Mouse (Mus musculus) limb, embryonic 10.5 days (tissue): Measurements from ENCODE around the gene Gsdma2. TPM values are rescaled to one million over a fixed set of nuclear protein-coding genes. Genes with fewer than 3 reads are reported as not detected.
"Not testable (repeated sequence)": the region's sequence is repeated elsewhere in the genome, so short reads cannot be mapped to it uniquely, and the experiment has no call there.

ENCODE experiments used
- DNase-seq: peaks from one replicate; pipeline ENCODE4 v3.0.0-alpha.2; 2017; ENCODE audit warnings: low spot score
- H3K27ac ChIP-seq: fragments of 300-500 bp; sonication (generic); 2 replicates; pipeline ENCODE4 v1.5.1; 2016; ENCODE audit warnings: mild to moderate bottlenecking
- H3K27me3 ChIP-seq: fragments of 300-500 bp; sonication (generic); 2 replicates; pipeline ENCODE4 v1.6.1; 2016; ENCODE audit warnings: low read depth, mild to moderate bottlenecking; ENCODE audit not compliant: poor library complexity, severe bottlenecking
- H3K36me3 ChIP-seq: fragments of 300-500 bp; sonication (generic); 2 replicates; pipeline ENCODE4 v1.6.1; 2016; ENCODE audit warnings: mild to moderate bottlenecking, moderate library complexity
- H3K4me1 ChIP-seq: fragments of 300-500 bp; sonication (generic); 2 replicates; pipeline ENCODE4 v1.6.1; 2016
- H3K4me3 ChIP-seq: fragments of 300-500 bp; sonication (generic); 2 replicates; pipeline ENCODE4 v1.5.1; 2016; ENCODE audit warnings: mild to moderate bottlenecking, moderate library complexity
- H3K9me3 ChIP-seq: fragments of 300-500 bp; sonication (generic); replicated peaks from 2 replicates; pipeline ENCODE4 v1.6.1; 2016; ENCODE audit warnings: mild to moderate bottlenecking
- WGBS: fragments of 180-500 bp; shearing (Covaris S2); methylation state at CpG from one replicate; pipeline ENCODE4 v1.1.7; 2016; 5-methylcytosine and 5-hydroxymethylcytosine counted together
- polyA plus RNA-seq: library from polyadenylated mRNA; unstranded; fragments of >200 nt; fragmentation: Nextera tagmentation; extraction: Ambion mirVana; gene quantifications from 2 replicates; pipeline ENCODE4 v1.2.1, GENCODE M21; 2016

Gsdma2 gene
- not detected in 2 replicates for polyA plus RNA-seq

DNA sequence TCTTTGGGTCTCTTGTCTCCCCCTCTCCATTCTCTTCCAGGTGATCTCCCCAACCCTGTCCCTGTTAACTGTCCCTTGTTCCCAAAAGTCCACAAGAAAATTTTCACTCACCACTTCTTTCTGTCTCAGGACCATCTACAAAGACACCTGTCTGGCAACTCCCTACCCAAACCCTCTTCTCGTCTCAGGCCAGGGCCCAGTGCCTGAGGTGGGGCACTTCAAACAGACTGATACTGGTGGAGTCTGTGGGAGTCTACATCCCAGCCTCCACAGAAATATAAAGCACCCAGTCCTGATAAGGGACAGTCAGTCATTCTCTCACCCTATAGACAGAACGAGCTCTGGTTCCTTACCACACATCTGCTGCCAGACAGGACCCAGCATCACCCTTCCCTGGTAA lies at the start of gene Gsdma2:
TSS of gene Gsdma2 (plus strand) at position 301 of the 400 bp plus-strand sequence.
- H3K27ac ChIP-seq = no peak within 1 kb of the TSS
- no peak within 1 kb of the TSS for H3K4me3 ChIP-seq
- H3K36me3 ChIP-seq = no peaks in the 10 kb centered on the region
- WGBS = 74% methylated on average over 2 of the region's 2 CpGs
- H3K27me3 ChIP-seq = peaks cover 6% of the 10 kb centered on the region; the same call in 1 of the 2 replicates
- H3K4me1 ChIP-seq = no peaks in the 10 kb centered on the region
- no peaks in the 10 kb centered on the region for H3K9me3 ChIP-seq
- DNase-seq = no peak

DNA sequence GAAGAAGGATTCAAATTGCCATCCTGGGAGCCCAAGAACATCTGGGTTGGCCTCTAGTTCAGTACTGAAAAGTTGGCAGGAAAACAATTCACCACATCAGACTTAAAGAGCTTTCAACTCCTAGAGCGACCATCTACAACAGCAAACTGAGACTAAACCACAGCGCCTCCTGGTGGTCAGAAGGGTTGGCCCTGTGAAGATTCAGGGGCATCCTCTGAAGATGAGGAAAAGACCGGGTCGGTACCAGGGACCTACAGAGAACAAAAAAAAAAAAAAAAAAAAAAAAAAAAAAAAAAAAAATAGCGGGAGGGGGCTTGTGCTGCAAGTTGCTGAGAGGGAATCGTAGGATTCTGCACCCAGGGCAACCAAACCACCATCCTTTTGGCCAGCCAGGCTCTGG lies 49.2 kb upstream of the Gsdma2 start:
- peak; percentile 76 for DNase-seq
- Histone ChIP-seq H3K36me3 (no peaks in the 10 kb centered on the region), H3K4me1 (peaks cover 12% of the 10 kb centered on the region), H3K27ac (no peak overlapping the region), H3K9me3 (no peaks in the 10 kb centered on the region), H3K4me3 (no peak overlapping the region), H3K27me3 (peaks cover 54% of the 10 kb centered on the region)
- 38% methylated on average over 6 of the region's 6 CpGs for WGBS

DNA sequence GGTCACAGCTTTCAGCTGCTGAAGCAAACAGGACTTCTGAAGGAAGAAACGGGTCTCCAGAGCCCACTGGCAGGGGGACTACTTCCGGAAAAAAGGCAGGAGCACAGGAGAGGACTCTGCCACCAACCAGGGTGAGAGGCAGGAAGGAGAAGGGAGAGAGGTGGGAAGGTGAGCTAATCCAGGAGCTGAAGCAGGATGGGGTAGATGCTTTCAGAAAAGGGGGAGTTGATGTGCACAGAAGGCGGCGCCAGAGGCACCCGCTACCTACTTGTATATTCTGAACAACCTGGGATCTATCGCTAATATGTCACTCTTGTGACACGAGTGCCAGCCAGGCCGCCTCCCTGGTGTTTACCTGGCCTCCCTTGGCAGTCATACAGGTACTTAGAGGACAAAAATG lies 48.6 kb upstream of the Gsdma2 start, which contains the start of gene Lrrc3c:
TSS of gene Lrrc3c (plus strand) at position 301 of the 400 bp plus-strand sequence.
- Histone ChIP-seq H3K36me3 (no peaks in the 10 kb centered on the region), H3K27ac (no peak within 1 kb of the TSS), H3K4me1 (peaks cover 15% of the 10 kb centered on the region), H3K4me3 (0 out of 2 replicates have a peak within 1 kb of the TSS, but pooled peaks have one; percentile 5), H3K9me3 (no peaks in the 10 kb centered on the region), H3K27me3 (peaks cover 52% of the 10 kb centered on the region)
- 87% methylated on average over 8 of the region's 8 CpGs for WGBS
- DNase-seq = no peak

DNA sequence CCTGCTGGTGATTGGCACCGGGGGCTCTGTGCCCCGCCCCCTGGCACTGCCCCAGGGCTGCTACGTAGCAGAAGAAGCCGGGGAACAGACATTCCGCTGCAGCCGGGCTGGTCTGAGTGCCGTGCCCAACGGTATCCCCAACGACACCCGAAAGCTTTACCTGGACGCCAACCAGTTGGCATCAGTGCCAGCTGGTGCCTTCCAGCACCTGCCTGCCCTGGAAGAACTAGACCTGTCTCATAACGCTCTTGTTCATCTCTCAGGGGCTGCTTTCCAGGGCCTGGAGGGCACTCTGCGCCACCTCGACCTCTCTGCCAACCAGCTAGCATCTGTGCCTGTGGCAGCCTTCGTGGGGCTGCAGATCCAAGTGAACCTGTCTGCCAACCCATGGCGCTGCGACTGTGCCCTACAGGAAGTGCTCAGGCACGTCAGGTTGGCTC lies 47.7 kb upstream of the Gsdma2 start:
- H3K27me3 ChIP-seq = peaks cover 52% of the 10 kb centered on the region
- 0 out of 2 replicates have a peak overlapping the region, but pooled peaks have one; percentile 5 for H3K4me3 ChIP-seq
- no peak overlapping the region for H3K27ac ChIP-seq
- H3K36me3 ChIP-seq = no peaks in the 10 kb centered on the region
- no peaks in the 10 kb centered on the region for H3K9me3 ChIP-seq
- DNase-seq = no peak
- H3K4me1 ChIP-seq = peaks cover 15% of the 10 kb centered on the region
- WGBS = 67% methylated on average over 18 of the region's 18 CpGs

DNA sequence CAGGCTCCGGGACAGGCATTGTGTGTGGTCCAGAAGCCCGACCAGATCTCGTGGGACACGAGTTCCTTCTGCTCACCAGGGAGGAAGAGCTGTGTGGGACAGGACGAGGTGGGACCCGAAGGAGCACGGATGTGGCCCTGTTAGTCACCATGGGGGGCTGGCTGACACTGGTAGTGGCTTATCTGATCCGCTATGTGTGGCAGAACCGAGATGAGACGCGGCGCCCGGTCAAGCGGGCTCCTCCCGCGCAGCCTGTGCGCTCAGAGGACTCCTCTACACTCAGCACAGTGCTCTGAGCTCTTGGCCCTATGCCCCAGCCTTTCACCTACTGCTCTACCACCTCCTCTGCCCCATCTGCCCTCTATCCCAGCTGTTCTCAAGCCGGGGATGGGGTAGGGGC lies 47.3 kb upstream of the Gsdma2 start:
- Histone ChIP-seq H3K27ac (no peak overlapping the region), H3K9me3 (no peaks in the 10 kb centered on the region), H3K4me1 (peaks cover 15% of the 10 kb centered on the region), H3K36me3 (no peaks in the 10 kb centered on the region), H3K4me3 (0 out of 2 replicates have a peak overlapping the region, but pooled peaks have one; percentile 5), H3K27me3 (peaks cover 52% of the 10 kb centered on the region)
- WGBS = 41% methylated on average over 18 of the region's 18 CpGs
- DNase-seq = no peak

DNA sequence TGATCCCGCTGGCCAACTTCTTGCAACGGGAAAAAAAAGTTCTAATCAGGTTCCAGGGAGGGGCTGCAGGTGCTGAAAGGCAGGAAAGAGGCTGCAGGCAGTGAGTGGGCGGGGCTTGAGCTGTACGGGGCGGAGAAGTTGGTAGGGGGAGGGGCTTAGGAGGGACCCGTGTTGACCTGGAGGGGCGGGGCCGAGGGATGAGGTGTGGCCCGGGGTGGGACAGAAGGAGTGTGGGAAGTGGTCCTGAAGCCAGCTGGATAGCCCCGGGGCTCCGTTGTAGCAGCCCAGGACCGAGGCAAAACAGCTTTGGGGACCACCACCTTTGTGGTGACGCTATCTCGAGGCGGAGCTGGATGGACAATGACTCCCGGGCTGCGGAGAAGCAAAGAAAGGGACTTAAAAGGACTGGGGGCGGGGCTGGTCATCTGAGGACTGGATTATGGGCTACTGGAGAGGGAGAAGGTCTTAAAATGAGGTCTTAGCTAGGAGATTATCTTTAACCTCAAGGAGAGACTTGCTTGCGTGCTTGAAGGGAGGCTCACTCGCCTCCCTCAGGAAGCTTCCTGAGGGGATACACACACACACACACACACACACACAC lies 44.4 kb upstream of the Gsdma2 start:
- 2% methylated on average over 19 of the region's 20 CpGs for WGBS
- H3K27ac ChIP-seq = peak overlapping the region; percentile 36
- H3K27me3 ChIP-seq = peaks cover 58% of the 10 kb centered on the region
- H3K4me3 ChIP-seq = peak overlapping the region; percentile 49
- H3K4me1 ChIP-seq = peaks cover 15% of the 10 kb centered on the region
- H3K36me3 ChIP-seq = no peaks in the 10 kb centered on the region
- H3K9me3 ChIP-seq = no peaks in the 10 kb centered on the region
- peak; percentile 69 for DNase-seq

DNA sequence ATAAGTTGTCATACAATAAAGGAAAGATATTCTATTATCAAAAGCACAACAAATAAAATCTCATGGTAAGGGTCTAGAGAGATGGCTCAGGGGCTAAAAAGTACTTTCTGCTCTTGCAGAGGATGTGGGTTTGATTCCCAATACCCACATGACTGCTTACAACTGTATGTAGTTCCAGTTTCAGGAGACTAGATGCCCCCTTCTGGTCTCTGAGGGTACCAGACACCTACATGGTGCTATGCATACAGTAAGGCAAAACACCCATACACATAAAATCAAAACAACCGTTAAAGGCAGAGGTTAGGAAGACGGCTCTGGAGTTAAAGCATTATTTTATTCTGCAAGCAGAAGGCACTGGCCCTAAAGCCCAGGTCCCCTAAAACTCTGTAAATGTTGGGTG lies 42.6 kb upstream of the Gsdma2 start:
- Histone ChIP-seq H3K4me1 (peaks cover 14% of the 10 kb centered on the region), H3K36me3 (no peaks in the 10 kb centered on the region), H3K27ac (no peak overlapping the region), H3K9me3 (no peaks in the 10 kb centered on the region), H3K4me3 (no peak overlapping the region), H3K27me3 (peaks cover 44% of the 10 kb centered on the region)
- no peak for DNase-seq
- 85% methylated on average over 2 of the region's 2 CpGs for WGBS

DNA sequence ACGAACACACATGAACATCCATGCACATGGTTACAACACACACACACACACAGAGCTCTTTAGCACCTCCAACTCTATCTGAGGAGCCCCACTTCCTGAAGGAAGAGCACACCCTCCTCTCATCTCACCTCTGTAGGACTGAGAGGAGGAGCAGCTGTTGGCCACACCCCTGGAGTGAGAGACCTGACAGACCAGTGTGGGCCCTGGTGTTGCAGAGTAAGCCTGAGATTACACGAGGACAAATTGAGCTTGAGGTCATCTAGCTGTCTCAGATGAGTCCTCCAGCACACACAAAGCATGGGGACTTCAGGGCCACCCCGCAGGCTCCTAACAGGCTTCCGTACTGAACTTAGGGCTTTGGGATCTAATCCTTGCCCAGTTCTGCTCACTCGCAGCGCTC lies 41.6 kb upstream of the Gsdma2 start:
- 65% methylated on average over 6 of the region's 6 CpGs for WGBS
- not testable (repeated sequence) for H3K36me3 ChIP-seq, DNase-seq, H3K27ac ChIP-seq, H3K9me3 ChIP-seq, H3K4me3 ChIP-seq
- Histone ChIP-seq H3K27me3 (peaks cover 38% of the 10 kb centered on the region), H3K4me1 (peaks cover 11% of the 10 kb centered on the region)

DNA sequence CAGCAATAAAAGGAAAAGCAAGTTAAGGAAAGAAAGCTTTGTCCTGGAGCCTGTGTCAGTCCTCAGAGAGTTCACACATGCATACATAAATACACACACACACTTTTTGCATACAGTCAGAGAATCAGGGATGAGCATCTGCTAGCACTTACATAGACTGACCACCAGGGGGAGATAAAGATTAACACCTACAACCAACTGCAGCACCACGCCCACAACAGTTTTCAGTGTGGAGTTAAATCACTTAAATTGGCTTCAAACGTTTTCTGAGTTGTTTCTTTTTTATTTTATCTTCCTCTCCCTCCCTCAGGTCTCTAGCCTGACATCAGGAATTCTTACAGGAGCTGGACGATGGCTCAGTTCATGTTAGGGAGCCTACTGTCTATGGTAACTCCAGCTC lies 39.8 kb upstream of the Gsdma2 start:
- H3K27me3 ChIP-seq = peaks cover 19% of the 10 kb centered on the region; the same call in 1 of the 2 replicates
- WGBS = 16% methylated on average over 3 of the region's 3 CpGs
- H3K4me1 ChIP-seq = peaks cover 9% of the 10 kb centered on the region
- DNase-seq = no peak
- no peaks in the 10 kb centered on the region for H3K36me3 ChIP-seq
- H3K4me3 ChIP-seq = no peak overlapping the region
- H3K27ac ChIP-seq = no peak overlapping the region
- H3K9me3 ChIP-seq = no peaks in the 10 kb centered on the region

DNA sequence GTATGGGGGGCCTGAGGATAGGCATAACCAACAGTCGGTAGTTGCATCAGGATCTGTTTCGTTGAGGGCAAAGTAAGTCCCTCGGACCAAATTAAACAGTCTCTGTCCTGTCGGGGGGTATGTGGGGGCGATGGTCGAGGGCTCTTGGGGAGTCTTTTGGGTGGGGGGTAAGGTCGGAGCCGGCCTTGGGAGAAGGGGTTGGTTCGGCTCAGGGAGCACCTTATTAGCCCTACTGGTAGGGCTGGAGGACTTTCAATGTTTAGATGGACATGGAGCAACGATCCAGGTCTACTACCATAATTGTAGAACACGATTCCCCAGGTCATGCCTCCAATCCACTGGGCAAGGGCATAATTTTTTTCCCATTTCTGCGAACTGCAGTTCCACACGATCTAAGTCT lies 25.8 kb upstream of the Gsdma2 start:
- no peak for DNase-seq
- H3K27me3 ChIP-seq = no peaks in the 10 kb centered on the region
- no peaks in the 10 kb centered on the region for H3K4me1 ChIP-seq
- H3K9me3 ChIP-seq = no peaks in the 10 kb centered on the region
- H3K36me3 ChIP-seq = no peaks in the 10 kb centered on the region
- H3K4me3 ChIP-seq = no peak overlapping the region
- no peak overlapping the region for H3K27ac ChIP-seq
- WGBS = 96% methylated on average over 13 of the region's 13 CpGs

DNA sequence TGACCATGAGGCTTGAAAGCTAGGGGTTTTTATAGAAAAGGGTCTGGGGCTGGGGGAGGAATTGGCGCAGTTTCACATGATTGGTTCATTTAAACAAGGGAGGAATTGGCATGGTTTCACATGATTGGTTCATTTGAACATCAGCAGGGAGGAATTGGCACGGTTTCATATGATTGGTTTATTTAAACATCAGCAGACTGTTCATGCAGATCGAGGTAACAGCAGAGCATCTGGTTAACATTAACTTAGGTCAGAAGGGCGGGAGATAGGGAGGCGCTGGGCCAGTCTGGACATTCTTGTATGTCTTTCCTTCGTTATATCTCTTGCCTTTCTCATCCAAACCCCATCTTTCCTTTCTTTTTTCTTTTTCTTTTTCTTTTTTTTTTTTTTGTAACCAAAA lies 22.6 kb upstream of the Gsdma2 start:
- not testable (repeated sequence) for DNase-seq, H3K27ac ChIP-seq, H3K4me1 ChIP-seq, H3K27me3 ChIP-seq, H3K4me3 ChIP-seq, H3K9me3 ChIP-seq, H3K36me3 ChIP-seq
- WGBS = 81% methylated on average over 6 of the region's 6 CpGs

DNA sequence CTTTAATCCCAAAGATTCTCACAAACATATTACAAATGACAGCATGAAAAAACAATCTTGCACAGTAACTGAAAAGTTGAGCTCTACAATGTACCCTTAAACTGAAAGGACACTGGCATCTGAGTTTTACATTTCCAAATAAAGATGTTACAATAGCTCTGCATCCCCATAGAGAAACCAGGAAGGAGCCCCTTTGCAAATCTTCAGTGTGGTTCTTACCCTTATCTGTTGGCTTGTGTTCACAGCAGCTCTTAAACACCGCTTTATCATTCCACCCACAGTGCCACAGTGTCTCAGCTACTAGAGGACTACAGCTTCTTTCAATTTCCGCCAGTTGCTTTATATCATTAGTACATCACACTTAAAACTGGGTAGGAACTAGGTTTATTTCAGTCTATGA lies 22.2 kb upstream of the Gsdma2 start:
- H3K9me3 ChIP-seq, H3K4me1 ChIP-seq, H3K36me3 ChIP-seq, H3K27ac ChIP-seq, DNase-seq, H3K4me3 ChIP-seq, H3K27me3 ChIP-seq: not testable (repeated sequence)
- 98% methylated on average over 2 of the region's 2 CpGs for WGBS

DNA sequence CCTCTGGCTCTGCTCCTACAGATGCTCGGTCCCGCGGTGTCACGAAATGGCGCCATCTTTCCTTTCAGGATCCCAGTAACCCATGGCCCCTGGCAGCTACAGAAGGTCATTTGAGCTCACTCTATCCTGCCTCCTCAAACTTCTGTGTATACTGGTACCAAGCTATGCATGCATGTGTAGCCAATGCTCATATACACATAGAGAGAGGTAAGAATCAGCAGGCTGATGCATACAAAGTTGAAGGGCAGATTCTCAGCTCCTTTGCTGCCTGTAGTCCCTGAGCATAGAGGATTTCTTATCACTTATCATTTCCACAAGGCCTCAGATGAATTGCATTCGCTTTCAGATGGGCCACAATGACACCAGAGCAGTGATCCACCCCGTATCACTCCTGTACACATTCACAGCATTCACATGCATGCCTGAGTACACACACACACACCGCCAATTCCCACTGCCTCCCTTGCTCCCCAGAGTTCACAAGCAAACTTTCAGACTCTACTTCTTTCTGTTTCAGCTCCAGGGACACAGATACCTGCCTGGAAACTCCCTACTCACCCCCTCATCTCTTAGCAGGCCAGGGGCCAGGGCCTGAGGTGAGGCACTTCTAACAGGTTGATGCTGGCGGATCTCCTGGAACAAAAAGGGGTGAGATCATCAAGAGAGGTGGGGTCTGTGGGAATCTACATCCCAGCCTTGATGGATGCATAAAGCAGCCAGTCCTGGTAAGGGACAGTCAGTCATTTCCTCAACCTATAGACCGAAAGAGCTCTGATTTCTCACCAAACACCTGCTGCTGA lies 20.7 kb upstream of the Gsdma2 start, which contains the start of the genes Gm12355 and Gsdma3:
TSS of gene Gm12355 (minus strand) at position 51 of the 800 bp plus-strand sequence.
TSS of gene Gsdma3 (plus strand) at position 750 of the 800 bp plus-strand sequence.
- WGBS = 90% methylated on average over 10 of the region's 10 CpGs

More for the DNA sequence above, 20.7 kb upstream of the Gsdma2 start, which contains the start of the genes Gm12355 and Gsdma3:
- no peaks in the 10 kb centered on the region for H3K4me1 ChIP-seq
- no peak for DNase-seq
- no peaks in the 10 kb centered on the region for H3K36me3 ChIP-seq
- H3K27me3 ChIP-seq = 0 out of 2 replicates have a peak, but pooled peaks cover 3% of the 10 kb centered on the region
- no peak within 1 kb of the TSS for H3K27ac ChIP-seq
- H3K9me3 ChIP-seq = no peaks in the 10 kb centered on the region
- no peak within 1 kb of the TSS for H3K4me3 ChIP-seq
